Mouse (Mus musculus) hindbrain, embryonic 11.5 days (tissue): Measurements from ENCODE around the gene Stag2. TPM values are rescaled to one million over a fixed set of nuclear protein-coding genes. Genes with fewer than 3 reads are reported as not detected.

Source experiments
- ATAC-seq: fragments of 200-750 bp; cut with Nextera tagmentation; 2 replicates; pipeline ENCODE4 v1.8.0; 2017; ENCODE audit warnings: mild to moderate bottlenecking, moderate TSS enrichment, moderate library complexity; ENCODE audit not compliant: low FRiP score
- DNase-seq: peaks from one replicate; pipeline ENCODE4 v3.0.0-alpha.2; 2015; ENCODE audit warnings: low spot score
- H3K27ac ChIP-seq: fragments of 300-500 bp; sonication (generic); 2 replicates; pipeline ENCODE4 v1.5.1; 2014; ENCODE audit warnings: mild to moderate bottlenecking, low read depth, low read length
- H3K27me3 ChIP-seq: fragments of 300-500 bp; sonication (generic); 2 replicates; pipeline ENCODE4 v1.6.1; 2014; ENCODE audit warnings: mild to moderate bottlenecking, low read length, moderate library complexity, mixed read lengths; ENCODE audit not compliant: control insufficient read depth, insufficient read depth
- H3K36me3 ChIP-seq: fragments of 300-500 bp; sonication (generic); 2 replicates; pipeline ENCODE4 v1.6.1; 2014; ENCODE audit warnings: mild to moderate bottlenecking, low read length, moderate library complexity, mixed read lengths; ENCODE audit not compliant: control insufficient read depth, insufficient read depth
- H3K4me1 ChIP-seq: fragments of 300-500 bp; sonication (generic); replicated peaks from 2 replicates; pipeline ENCODE4 v1.6.1; 2014; ENCODE audit warnings: low read length, mixed read lengths; ENCODE audit not compliant: control insufficient read depth, insufficient read depth
- H3K4me2 ChIP-seq: fragments of 300-500 bp; sonication (generic); replicated peaks from 2 replicates; pipeline ENCODE4 v1.6.1; 2014; ENCODE audit warnings: mild to moderate bottlenecking, low read depth, low read length
- H3K4me3 ChIP-seq: fragments of 300-500 bp; sonication (generic); 2 replicates; pipeline ENCODE4 v1.5.1; 2014; ENCODE audit warnings: low read depth, low read length
- H3K9ac ChIP-seq: fragments of 300-500 bp; sonication (generic); 2 replicates; pipeline ENCODE4 v1.6.1; 2014; ENCODE audit warnings: low read depth, low read length
- H3K9me3 ChIP-seq: fragments of 300-500 bp; sonication (generic); 2 replicates; pipeline ENCODE4 v1.6.1; 2016; ENCODE audit warnings: low read length; ENCODE audit not compliant: control insufficient read depth
- WGBS: fragments of 180-500 bp; shearing (Covaris S2); extraction: QIAGEN DNeasy Blood & Tissue Kit; methylation state at CpG from one replicate; pipeline ENCODE4 v1.1.7; 2014; 5-methylcytosine and 5-hydroxymethylcytosine counted together
- polyA plus RNA-seq: library from polyadenylated mRNA; unstranded; fragments of >200 nt; fragmentation: Nextera tagmentation; extraction: Ambion mirVana; gene quantifications from 2 replicates; pipeline ENCODE4 v1.2.1, GENCODE M21; 2014

The Stag2 gene
- polyA plus RNA-seq, 1 experiment from 2014 or later, result 48.7 TPM

- Histone ChIP-seq H3K4me2 (no peak overlapping the region), H3K27me3 (no peaks in the 10 kb centered on the region), H3K4me3 (no peak overlapping the region), H3K27ac (no peak overlapping the region), H3K36me3 (no peaks in the 10 kb centered on the region), H3K9ac (no peak overlapping the region), H3K9me3 (no peaks in the 10 kb centered on the region), H3K4me1 (no peaks in the 10 kb centered on the region)
- 48% methylated on average over 5 of the region's 5 CpGs for WGBS
- DNase-seq (peak; percentile 8), ATAC-seq (no peak)
Measured at GRCm38 (mm10) chrX:42320424-42320823, 171.3 kb downstream of the Stag2 start.

GRCm38 (mm10) chrX:42321200-42321773 is 172.2 kb downstream of the Stag2 start:
- Histone ChIP-seq H3K9ac (no peak overlapping the region), H3K27me3 (no peaks in the 10 kb centered on the region)
- peak; percentile 40; the same call in 1 of the 2 replicates for ATAC-seq

GRCm38 (mm10) chrX:42324848-42325247 is 175.7 kb downstream of the Stag2 start:
- no peak overlapping the region for H3K4me3 ChIP-seq
- WGBS, result 51% methylated on average over 3 of the region's 3 CpGs
- no peak overlapping the region for H3K27ac ChIP-seq
- no peak for ATAC-seq
- H3K4me1 ChIP-seq, result no peaks in the 10 kb centered on the region
- H3K9ac ChIP-seq, result no peak overlapping the region
- H3K27me3 ChIP-seq, result no peaks in the 10 kb centered on the region
- H3K4me2 ChIP-seq, result no peak overlapping the region
- no peaks in the 10 kb centered on the region for H3K36me3 ChIP-seq
- no peak for DNase-seq
- no peaks in the 10 kb centered on the region for H3K9me3 ChIP-seq

More at GRCm38 (mm10) chrX:42321200-42321773, 172.2 kb downstream of the Stag2 start:
- no peaks in the 10 kb centered on the region for H3K9me3 ChIP-seq
- no peak overlapping the region for H3K4me3 ChIP-seq
- H3K36me3 ChIP-seq, result no peaks in the 10 kb centered on the region
- no peak overlapping the region for H3K4me2 ChIP-seq
- WGBS, result 29% methylated on average over 9 of the region's 9 CpGs
- DNase-seq, result peak; percentile 34
- H3K4me1 ChIP-seq, result no peaks in the 10 kb centered on the region
- H3K27ac ChIP-seq, result no peak overlapping the region

Other genes starting within 250 kb of the Stag2 start
- gene Thoc2, start 228.6 kb upstream of the Stag2 start, polyA plus RNA-seq, result 104 and 145 TPM in 2 replicates
- 13.5 and 17.8 TPM in 2 replicates for gene Xiap, start 89.6 kb upstream of the Stag2 start, polyA plus RNA-seq